Mouse (Mus musculus): Measurements from ENCODE around the gene 1700013F07Rik. TPM values are rescaled to one million over a fixed set of nuclear protein-coding genes. Genes with fewer than 3 reads are reported as not detected.

Gene 1700013F07Rik
- total RNA-seq (2023), result not detected

GRCm38 (mm10) chr3:108533951-108534350 is at the start of gene 1700013F07Rik:
Gene 1700013F07Rik, plus strand, starts transcription at chr3:108534150.

GRCm38 (mm10) chr3:108536517-108537260 is 2.7 kb downstream of the 1700013F07Rik start, which contains the start of gene 5330417C22Rik:
Gene 5330417C22Rik, minus strand, starts transcription at chr3:108536536.

GRCm38 (mm10) chr3:108562133-108562730 is 28.3 kb downstream of the 1700013F07Rik start, which contains the start of gene Tmem167b:
Gene Tmem167b, minus strand, starts transcription at chr3:108562466.

GRCm38 (mm10) chr3:108571443-108572294 is 37.7 kb downstream of the 1700013F07Rik start, which contains the start of gene Taf13:
Gene Taf13, plus strand, starts transcription at chr3:108571698.

GRCm38 (mm10) chr3:108590786-108591529 is 57.0 kb downstream of the 1700013F07Rik start, which contains the start of gene Wdr47:
Gene Wdr47, plus strand, starts transcription at chr3:108591279.

Other genes with a start within 250 kb of the 1700013F07Rik start
- gene Mybphl, start 169.2 kb upstream of the 1700013F07Rik start, total RNA-seq (2023), result not detected
- 0.41 TPM for gene Psrc1, start 150.3 kb upstream of the 1700013F07Rik start, total RNA-seq (2023)
- gene Celsr2, start 118.6 kb upstream of the 1700013F07Rik start, total RNA-seq (2023), result 8.8 TPM
- gene Sars, start 88.9 kb upstream of the 1700013F07Rik start, total RNA-seq (2023), result 150 TPM
- 0.38 TPM for gene 5330417C22Rik, start 2.4 kb downstream of the 1700013F07Rik start, total RNA-seq (2023)
- gene Tmem167b, start 28.3 kb downstream of the 1700013F07Rik start, total RNA-seq (2023), result 41.9 TPM
- 19.6 TPM for gene Taf13, start 37.5 kb downstream of the 1700013F07Rik start, total RNA-seq (2023)
- 17.1 TPM for gene Wdr47, start 57.1 kb downstream of the 1700013F07Rik start, total RNA-seq (2023)
- 39.8 TPM for gene Clcc1, start 119.8 kb downstream of the 1700013F07Rik start, total RNA-seq (2023)
- gene Gpsm2, start 188.2 kb downstream of the 1700013F07Rik start, total RNA-seq (2023), result 5.7 TPM
- not detected for gene Aknad1, start 205.5 kb downstream of the 1700013F07Rik start, total RNA-seq (2023)

Data from CD4-positive naive resting alpha-beta T cell, adult 57 days (primary cell).